Mouse (Mus musculus): ENCODE data around the gene Plcl2.

Gene Plcl2

GRCm38 (mm10) chr17:50735382-50735954, 226.3 kb downstream of the Plcl2 start:
- no peak for DNase-seq (ENCODE audit: low read depth, low spot score)

- DNase-seq (ENCODE audit: low read depth, low spot score), result no peak
These were observed 226.8 kb downstream of the Plcl2 start for GRCm38 (mm10) chr17:50735955-50736533.

- DNase-seq (ENCODE audit: low read depth, low spot score), result no peak
These were observed 227.9 kb downstream of the Plcl2 start for GRCm38 (mm10) chr17:50737068-50737467.
